Mouse (Mus musculus) common myeloid progenitor, adult 5-6 weeks (primary cell): Measurements from ENCODE around the gene Nptxr. TPM values are rescaled to one million over a fixed set of nuclear protein-coding genes. Genes with fewer than 3 reads are reported as not detected.

Experiments
- ATAC-seq: replicated peaks from 2 replicates; pipeline ENCODE4 v1.8.0; 2016; ENCODE audit warnings: low read depth, mild to moderate bottlenecking, moderate TSS enrichment, inconsistent platforms; ENCODE audit not compliant: poor library complexity, severe bottlenecking
- total RNA-seq: library from RNA; stranded (forward); fragments of 200-1000, 187-1606 nt; gene quantifications from 2 replicates; pipeline ENCODE4 v1.2.3, GENCODE M21; 2017

Nptxr gene
- 0.05 and 0.55 TPM in 2 replicates for total RNA-seq

DNA sequence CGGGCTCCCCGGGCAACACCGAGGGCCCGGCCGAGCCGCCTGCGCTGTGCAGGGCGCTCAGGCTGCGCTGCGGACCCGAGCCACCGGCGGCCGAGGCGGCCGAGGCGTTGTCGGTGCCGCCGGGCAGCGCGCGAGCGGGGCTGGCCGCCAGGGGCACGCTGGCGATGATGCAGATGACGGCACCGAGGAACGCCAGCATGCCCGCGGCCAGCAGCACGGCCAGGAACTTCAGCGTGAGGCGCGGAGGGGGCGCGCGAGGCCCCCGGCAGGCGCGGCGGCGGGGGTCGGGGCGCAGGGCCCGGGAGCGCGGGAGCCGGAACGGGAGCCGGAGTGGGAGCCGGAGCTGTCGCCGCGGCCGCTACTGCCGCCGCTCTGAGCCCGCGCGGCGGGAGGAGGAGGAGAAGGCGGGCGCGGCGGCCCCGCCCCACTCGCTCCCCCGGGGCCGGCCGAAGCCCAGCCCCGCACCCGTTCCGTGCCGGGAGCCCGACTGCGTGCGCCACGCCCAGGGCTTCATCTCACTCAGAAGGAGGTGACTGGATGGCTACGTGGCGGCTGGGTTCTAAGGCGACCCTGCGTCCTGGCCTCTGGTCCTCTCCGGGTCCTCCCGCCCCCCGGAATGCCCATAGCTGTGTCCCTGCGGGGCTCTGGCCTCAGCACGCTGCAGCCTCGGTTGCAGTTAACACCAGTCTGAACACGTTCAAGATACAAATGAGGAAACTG is at the start of gene Nptxr:
TSS of gene Nptxr (minus strand) at position 415 of the 720 bp plus-strand sequence.
- peak; percentile 23; the same call in 1 of the 2 replicates for ATAC-seq

DNA sequence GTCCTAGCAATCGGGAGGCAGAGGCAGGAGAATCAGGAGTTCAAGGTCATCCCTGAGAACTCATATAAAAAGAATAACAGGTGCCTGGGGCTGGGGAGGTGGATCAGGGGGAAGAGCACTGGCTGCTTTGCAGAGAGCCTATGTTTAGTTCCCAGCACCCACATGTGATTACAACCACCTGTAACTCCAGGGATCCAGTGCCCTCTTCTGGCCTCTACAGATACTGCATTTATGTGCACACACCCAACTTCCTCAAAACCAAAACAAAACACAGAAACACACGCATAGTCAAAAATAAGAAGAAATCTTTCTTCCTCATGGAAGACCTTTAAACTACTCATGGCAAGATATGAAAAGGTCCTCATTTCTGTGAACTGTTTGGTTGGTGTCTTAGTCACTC is 45.6 kb upstream of the Nptxr start:
- ATAC-seq: no peak

DNA sequence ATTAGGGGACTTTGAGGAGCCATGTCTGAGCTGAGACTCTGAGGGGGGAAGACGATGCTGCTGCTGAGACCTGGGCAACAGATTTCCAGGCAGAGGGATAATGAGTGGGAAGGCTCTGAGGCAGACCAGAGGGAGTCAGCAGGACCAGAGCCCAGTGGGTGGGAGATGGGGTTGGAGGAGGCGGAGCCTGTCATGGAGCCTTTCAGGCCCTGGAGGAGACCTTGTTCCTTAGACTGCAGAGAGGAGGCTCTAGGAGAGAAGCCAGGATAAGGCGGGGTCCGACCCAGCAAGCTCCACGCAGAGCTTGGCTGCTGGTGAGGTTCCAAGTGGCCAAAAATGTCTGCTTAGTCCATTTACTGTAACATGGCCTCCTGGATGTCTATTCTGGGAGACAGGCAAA is 42.5 kb upstream of the Nptxr start:
- no peak for ATAC-seq

DNA sequence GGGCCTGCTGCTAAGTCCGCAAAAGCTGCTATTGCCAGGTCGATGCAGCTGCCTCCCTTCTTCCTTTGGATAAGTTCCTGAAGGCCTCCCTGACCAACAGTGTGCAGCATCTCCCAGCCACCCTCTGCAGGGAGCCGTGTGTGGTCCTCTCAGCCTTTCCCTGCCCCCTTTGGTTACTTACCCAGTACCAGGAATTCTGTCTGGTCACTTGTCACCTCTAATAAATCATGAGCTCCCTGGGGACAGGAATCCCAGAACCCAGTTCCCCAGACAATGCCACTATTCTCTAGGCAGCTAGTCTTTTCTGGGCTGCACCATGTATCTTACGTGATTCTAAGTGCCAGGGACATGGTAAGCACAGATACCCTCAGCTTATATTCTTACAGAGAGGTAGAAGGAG is 41.4 kb upstream of the Nptxr start:
- ATAC-seq: no peak

DNA sequence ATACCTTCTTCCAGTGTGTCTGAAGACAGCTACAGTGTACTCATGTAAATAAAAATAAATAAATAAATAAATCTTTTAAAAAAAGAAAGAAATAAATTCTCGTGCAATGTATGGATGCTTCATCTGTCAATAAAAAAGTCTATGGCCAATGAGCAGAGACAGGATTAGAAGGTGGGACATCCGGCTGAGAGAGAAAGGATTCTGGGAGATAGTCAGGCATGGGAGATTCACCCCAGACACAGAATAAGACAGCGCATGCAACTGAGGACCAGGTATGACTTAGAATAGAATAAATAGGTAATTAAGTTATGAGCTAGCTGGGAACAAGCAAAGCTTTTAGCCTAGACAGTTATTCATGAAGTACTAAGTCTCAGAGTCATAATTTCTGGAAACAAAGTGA is 38.4 kb upstream of the Nptxr start:
- ATAC-seq: no peak

DNA sequence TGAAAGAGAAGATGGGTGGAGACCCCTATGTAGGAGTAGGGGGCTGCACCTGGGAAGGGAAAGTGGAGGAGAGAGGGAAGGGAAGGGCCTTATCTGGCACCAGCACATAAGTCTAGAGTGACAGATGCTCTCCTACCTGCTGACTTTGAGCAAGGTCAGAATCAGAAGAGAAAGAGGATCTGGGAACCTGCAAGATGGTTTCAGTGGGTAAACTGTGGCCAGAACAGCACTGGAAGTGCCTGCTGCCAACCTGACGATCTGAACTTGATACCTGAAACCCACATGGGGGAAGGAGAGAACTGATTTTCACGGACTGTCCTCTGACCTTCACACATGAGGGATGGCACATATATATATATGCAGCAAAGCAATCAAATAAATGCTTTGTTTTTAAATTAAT is 35.7 kb upstream of the Nptxr start:
- no peak for ATAC-seq

DNA sequence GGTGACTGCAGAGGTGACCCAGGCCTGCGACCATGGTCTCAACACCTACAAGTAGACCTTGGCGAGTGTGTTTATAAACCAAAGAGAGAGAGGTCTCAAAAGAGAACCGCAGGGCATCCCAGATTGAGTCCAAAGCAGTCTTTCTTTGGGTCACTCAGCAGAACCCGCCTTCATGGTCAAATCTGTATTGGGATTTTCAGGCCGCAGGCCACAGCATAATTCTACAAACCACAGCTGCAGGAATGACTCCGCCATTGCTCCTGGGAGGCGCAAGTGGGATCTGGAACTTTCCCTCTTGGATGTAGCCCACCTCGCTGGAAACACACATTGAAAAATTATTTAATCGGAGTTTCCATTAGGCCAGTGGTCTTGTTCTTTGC is 30.3 kb upstream of the Nptxr start:
- ATAC-seq: no peak

DNA sequence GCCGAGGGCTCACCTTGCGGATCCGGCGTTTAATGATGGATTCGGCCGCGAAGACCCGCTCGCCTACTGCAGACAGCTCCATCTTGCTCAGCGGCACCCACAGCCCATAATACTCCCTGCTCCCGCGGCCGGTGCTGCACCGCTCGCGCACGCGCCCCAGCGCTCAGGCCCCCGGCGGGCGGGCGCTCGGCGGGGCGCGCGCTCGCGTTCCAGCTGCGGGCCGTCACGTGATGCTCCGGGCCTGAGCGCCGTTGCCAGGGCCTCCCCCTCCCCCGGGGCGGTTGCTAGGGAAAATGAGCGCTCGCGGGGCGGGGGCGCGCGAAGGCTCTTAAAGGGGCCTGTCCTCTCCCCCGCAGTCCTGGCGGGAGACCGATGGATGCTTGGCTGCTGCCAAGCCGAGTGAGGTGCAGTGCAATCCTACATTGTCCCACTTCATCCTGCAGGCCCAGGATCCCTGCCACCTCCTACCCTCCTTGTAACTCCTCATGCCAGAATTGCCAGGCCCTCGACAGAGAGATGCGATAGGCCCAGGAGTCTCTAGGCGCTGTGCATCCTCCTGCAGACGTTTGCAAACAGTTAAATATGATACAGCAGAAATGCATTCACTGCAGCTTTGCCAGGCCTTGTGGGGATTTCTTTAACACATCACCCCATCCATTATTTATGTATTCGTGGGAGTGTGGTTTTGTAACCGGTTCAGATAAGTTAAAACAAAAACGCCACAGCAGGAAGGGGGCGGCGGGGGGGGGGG is 29.7 kb upstream of the Nptxr start, which contains the start of the genes Npcd and Cbx6:
TSS of gene Npcd (minus strand) at position 108 of the 751 bp plus-strand sequence.
TSS of gene Cbx6 (minus strand) at position 559 of the 751 bp plus-strand sequence.
- peak; percentile 55 for ATAC-seq

DNA sequence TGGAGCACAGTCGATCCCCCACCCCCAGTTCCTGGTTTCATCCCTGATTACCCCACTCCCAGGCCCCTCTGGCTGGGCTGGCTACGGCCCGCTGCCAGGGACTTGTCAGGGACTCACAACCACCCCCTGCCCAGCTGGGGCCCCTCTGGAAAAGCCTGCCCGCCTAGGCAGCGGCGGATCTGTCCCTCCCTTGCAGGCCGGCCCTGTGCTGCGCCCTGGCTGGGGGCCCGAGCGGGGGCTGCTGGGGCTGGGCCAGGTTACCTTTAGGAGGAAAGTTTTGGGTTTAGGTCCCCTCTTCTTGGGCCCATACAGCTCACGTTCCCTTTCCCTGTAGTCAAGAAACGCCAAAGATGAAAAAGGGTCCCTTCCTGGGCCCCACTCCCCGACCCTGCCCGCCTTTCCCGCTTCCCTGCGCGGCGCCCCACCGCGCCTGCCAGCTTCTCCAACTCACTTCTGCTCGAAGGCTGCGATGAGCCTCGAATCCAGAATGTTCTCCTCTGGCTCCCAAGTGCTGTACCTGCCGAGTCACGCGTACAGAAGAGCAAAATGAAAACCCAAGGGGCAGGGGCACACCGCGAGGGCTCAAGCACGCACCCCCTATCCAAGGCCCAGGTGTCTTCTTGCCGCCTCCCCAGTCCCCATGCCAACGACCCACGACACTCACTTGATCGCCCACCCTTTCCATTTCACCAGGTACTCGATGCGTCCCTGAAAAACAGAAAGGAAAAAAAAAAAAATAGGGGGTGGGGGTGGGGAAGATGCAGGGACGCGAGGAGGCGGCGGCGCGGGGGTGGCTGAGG is 28.9 kb upstream of the Nptxr start:
- no peak for ATAC-seq

DNA sequence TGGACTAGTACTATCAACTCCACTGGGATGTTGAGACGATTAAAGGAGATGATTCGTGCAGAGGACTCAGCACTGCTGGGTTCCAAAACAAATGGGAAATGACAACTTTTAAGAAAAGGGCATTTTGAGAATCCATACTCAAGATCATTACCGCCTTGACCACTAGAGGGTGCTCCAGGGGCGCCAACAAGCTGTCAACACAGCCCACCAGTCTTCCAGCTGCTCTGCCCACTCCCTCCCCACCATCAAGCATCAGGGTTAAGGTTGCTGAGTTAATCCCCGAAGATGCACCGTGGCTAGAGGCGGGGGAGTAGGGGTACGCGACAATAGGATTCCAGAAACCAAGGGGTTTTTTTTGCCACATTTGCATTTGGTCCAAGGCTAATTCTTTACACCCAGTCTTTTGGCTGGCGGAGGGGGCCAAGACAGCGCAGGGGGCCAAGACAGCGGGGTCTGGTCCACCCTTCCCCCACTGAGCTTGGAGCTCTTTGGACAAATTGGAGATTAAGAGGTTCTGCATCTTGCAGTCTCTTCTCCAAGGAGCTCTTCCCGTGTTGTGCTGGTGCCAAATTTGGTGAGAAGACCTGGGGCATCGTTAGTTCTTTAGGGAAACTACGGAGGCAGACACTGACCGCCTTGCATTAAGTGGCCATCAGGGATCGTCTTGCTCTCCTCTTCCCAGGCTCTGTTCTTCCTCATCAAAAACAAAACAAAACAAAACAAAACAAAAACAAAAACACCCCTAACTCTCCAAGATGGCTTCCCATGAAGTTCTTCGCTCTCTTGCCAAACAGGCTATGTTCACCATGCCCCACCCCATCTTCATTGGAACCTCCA is 27.7 kb upstream of the Nptxr start:
- ATAC-seq: peak; percentile 56

DNA sequence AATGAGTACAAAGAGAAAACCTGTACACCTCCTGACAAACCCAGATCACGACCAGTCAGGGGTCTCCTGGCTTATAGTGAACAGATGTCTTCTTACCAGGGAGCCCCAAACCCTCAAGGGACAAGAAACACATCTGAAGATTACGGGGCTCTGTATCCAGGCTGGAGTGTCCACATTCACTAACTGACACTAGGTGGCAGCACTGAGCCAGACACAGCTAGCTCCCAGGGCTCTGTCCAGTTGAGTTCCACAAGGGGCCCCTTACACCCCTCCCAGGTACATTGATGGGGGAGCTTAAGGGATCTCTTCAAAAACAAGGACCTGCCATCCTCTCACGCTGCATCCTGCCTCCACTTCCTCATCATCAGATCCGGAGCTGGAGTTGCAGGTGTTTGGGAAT is 25.8 kb upstream of the Nptxr start:
- peak; percentile 50 for ATAC-seq

DNA sequence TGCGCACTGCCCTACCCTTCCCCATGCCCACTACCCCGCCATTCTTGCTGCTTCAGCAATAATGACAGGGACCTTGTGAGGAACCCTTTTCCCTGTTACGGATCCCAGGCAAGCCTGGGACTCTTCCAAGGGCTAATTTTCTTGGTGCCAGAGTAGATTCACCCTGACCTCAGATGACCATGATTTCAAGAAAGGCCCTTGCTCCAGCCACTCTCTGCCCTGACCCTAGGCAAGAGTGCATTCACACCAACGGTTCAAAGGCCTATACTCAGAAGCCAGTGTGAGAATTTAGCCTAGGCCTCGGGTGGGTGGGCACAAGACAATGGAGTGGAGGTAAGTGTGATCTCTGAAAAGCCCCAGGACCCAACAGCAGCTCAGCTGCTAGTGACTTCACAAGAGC is 24.9 kb upstream of the Nptxr start:
- ATAC-seq: no peak

DNA sequence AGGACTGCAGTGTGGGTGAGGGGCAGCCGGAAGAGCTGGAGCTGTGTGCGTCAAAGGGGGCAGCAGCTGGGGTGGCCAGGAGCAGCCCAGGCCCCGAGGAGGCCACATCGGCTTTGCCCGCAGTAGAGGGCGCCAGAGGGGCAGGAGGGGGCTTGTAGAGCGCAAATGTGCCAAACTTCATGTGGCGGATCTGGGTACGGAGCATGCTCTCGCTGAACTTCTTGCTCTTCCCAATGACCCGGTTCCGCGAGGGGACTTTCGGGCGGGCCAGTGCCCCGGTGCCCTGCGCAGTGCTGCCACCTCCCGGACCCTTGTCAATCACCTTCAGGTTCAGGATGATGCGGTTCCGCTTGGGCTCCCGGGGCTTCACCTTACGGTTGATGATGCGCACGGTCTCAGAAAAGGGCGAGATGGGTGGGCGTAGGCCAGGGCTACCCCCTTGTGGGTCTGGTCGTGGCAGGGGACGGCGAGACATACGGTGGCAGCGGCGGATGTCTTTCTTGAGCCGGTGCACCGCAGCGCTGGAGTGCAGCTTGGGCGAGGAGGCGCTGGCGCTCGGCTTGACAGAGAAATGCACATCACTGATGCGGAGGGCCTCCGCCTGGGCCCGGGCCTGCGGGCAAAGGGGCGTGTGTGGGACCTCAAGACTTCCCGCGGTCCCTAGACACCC is 23.9 kb upstream of the Nptxr start:
- no peak for ATAC-seq

DNA sequence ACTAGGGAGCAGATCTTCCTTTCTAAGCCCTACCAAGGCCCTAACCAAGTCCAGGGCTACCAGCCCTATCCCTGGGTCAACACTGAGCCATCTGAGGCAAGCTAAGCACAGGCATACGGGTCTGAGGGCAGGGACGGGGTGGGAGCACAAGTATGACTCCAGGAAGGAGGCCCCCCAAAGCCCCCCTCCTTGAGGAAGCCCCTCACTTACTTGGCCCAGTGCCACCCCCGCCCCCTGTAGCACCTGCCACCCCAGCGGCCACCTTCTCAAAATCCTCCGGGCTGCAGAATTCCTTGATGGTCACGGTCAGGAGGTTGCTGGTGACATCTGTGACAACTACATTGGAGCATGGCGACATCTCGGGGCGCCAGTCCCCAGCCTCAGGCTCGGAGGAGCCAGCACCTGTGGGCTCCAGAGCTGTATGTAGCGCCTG is 23.2 kb upstream of the Nptxr start:
- no peak for ATAC-seq

DNA sequence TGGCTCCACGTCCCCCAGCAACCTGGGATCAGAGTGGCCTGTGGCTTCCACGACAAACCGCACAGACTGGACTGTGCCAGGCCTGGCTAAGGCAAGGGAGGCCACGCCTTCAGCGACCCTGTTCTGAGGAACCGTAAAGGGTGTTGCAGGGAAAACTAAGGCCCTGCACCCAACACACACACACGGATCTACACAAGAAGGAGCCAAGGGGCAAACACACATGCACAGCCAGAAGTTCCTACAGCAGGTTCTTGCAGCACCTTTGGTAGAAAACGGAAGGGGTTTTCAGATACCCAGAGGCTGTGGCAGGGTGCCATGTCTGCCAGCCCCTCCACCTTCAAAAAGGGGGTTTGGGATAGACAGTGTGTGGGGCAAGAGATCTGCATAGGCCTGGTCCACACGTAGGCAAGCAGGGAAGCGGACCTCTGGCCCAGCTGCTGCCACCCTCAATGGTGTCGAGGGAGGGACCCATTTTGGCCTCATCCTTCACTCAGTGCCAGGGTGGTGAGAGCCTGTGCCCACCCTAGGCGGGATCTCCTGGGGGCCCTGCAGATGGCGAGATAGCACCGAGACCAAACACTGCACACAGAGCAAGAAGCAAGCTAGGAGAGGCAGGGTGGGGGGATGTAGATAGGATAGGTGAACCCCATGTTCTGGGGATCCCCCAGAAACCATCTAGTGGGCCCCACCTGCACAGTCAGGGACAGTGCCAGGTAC is 22.7 kb upstream of the Nptxr start:
- no peak for ATAC-seq

DNA sequence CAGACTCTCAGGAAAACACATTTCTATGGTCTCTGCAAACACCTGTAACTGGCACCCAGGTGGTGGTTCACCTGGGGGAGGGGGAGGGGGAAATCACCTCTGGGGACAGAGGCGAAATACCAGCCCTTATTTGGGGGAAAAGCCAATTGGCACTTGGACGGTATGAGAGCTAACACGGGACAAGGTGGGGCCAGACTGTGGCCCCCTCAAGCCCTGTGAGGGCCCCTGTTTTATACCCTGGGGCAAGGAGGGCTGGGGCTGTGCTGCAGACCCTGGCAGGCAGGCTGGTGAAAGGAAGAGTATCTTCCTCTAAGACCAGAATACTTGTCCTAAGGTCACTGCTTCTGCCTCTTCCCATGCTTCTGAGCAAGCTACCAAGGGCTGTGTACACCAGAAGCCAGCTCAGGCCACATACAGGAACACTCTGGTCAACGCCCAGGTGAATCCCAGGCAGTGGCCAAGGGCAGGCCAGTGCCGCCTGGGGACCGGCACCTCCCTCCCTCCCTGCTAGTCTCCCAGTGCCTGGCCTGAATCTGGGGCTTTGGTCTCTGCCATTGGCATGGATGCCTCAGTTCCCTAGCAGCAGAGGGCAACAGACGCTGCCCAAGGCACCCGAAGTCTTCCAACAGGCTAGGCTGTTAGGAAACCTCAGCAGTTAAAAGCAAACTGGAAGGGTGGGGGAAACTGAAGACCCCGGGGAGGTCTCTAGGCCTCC is 21.8 kb upstream of the Nptxr start:
- no peak for ATAC-seq

DNA sequence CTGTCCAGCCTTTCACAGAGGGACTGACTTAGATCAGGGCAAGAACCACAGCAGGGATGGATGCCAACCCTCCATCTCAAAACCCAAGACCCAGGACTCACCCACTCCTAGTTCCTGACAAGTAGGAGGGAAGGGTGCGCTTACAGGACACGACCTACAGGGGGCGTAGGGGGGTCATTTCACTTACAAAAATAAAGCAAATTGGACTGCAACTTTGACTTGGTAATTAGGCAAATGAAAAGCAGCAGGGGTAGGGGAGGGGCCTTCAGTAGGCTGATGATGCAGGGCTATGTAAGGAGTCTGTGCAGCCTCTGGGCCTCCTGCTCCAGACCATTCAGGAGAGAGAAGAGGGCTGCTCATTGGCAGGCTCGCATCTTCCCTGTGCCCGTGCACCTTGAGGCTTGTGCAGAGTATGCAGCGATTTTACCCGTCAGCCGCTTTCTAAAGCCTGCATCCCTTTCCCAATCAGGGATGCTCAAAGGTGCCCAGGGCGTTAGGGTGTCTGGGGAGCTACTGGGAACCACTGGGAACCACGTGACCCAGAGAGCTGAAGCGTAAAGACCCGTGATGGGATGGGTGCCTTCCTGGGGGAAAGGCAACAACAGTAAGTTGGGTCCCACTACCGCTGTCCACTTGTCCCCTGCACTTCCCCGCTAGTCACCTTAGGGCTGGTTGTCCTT is 20.7 kb upstream of the Nptxr start:
- 0 out of 2 replicates have a peak, but pooled peaks have one; percentile 6 for ATAC-seq
